12 mouse cellular contexts compared by ENCODE assay signal in genomic region chr11:120045341-120045740, GRCm38 (mm10). TPM values are rescaled to one million over a fixed set of nuclear protein-coding genes. Genes with fewer than 3 reads are reported as not detected.
A peak's percentile ranks its signal among the peaks of the same experiment; 100 is the strongest.
DNase-seq lines count a peak whose midpoint lies in the region; ATAC-seq lines count a peak whose summit lies in the region.
"Had no signal": no experiment of that assay in that cellular context is flagged by ENCODE, and none has a peak within 500 bp of the region (broad histone marks: within the 10 kb centered on the region; RNA-seq: fewer than 3 reads in every experiment).

No protein-coding gene starts in this region.

- DNase-seq in hindbrain, embryonic 10.5 days (ENCODE audit: low spot score) = no peak
- no peak for DNase-seq in hindbrain, embryonic 11.5 days (ENCODE audit: low spot score)
- no peak for DNase-seq in spleen, postnatal 10 days (ENCODE audit: low spot score in 2 of 2)
- no peak for DNase-seq in thymus, postnatal 10 days (ENCODE audit: low spot score in 2 of 2)
- DNase-seq: kidney, adult 2 months; thymus, adult 2 months had no signal

- H3K4me1 ChIP-seq in hindbrain, embryonic 10.5 days (replicated peaks) = peaks cover 66% of the 10 kb centered on the region
- H3K4me1 ChIP-seq in hindbrain, embryonic 11.5 days (replicated peaks; ENCODE audit: control insufficient read depth, insufficient read depth, low read length) = peaks cover 15% of the 10 kb centered on the region
- peaks cover 30% of the 10 kb centered on the region for H3K4me1 ChIP-seq in embryonic facial prominence, embryonic 12.5 days
- H3K4me1 ChIP-seq in hindbrain, embryonic 12.5 days = peaks cover 54% of the 10 kb centered on the region
- peaks cover 41% of the 10 kb centered on the region for H3K4me1 ChIP-seq in midbrain, embryonic 16.5 days (ENCODE audit: control insufficient read depth, insufficient read depth, low read length)

- peak overlapping the region; percentile 70; the same call in 1 of the 2 replicates for H3K4me3 ChIP-seq in hindbrain, embryonic 10.5 days
- no peak overlapping the region for H3K4me3 ChIP-seq in hindbrain, embryonic 11.5 days (ENCODE audit: low read depth, low read length)
- H3K4me3 ChIP-seq in embryonic facial prominence, embryonic 12.5 days = no peak overlapping the region
- H3K4me3 ChIP-seq in hindbrain, embryonic 12.5 days = peak overlapping the region; percentile 67
- H3K4me3 ChIP-seq in midbrain, embryonic 16.5 days (ENCODE audit: low read depth, low read length) = peak overlapping the region; percentile 77
- H3K4me3 ChIP-seq: heart, embryonic 13.5 days had no signal

- H3K9ac ChIP-seq in hindbrain, embryonic 11.5 days (ENCODE audit: low read depth, low read length) = no peak overlapping the region
- 0 out of 2 replicates have a peak overlapping the region, but pooled peaks have one; percentile 27 for H3K9ac ChIP-seq in embryonic facial prominence, embryonic 12.5 days
- H3K9ac ChIP-seq in hindbrain, embryonic 12.5 days = 0 out of 2 replicates have a peak overlapping the region, but pooled peaks have one; percentile 86
- H3K9ac ChIP-seq in midbrain, embryonic 16.5 days (ENCODE audit: low read depth, low read length) = peak overlapping the region; percentile 97
- H3K9ac ChIP-seq: heart, embryonic 13.5 days; limb, embryonic 15.5 days; lung, embryonic 15.5 days had no signal

- 56% methylated on average over 4 of the region's 4 CpGs for WGBS in hindbrain, embryonic 10.5 days
- 57% methylated on average over 4 of the region's 4 CpGs for WGBS in hindbrain, embryonic 11.5 days
- WGBS in embryonic facial prominence, embryonic 12.5 days = 50% methylated on average over 4 of the region's 4 CpGs
- 55% methylated on average over 4 of the region's 4 CpGs for WGBS in hindbrain, embryonic 12.5 days
- WGBS in midbrain, embryonic 16.5 days = 59% methylated on average over 4 of the region's 4 CpGs

- H3K4me2 ChIP-seq in hindbrain, embryonic 11.5 days (replicated peaks; ENCODE audit: low read depth, low read length) = no peak overlapping the region
- no peak overlapping the region for H3K4me2 ChIP-seq in embryonic facial prominence, embryonic 12.5 days (replicated peaks)
- H3K4me2 ChIP-seq in hindbrain, embryonic 12.5 days (replicated peaks) = peak overlapping the region; percentile 96
- peak overlapping the region; percentile 95 for H3K4me2 ChIP-seq in midbrain, embryonic 16.5 days (ENCODE audit: low read length)
- H3K4me2 ChIP-seq: heart, embryonic 13.5 days had no signal

- H3K9me3 ChIP-seq in hindbrain, embryonic 10.5 days = no peaks in the 10 kb centered on the region
- no peaks in the 10 kb centered on the region for H3K9me3 ChIP-seq in hindbrain, embryonic 11.5 days (ENCODE audit: control insufficient read depth, low read length)
- no peaks in the 10 kb centered on the region for H3K9me3 ChIP-seq in embryonic facial prominence, embryonic 12.5 days
- no peaks in the 10 kb centered on the region for H3K9me3 ChIP-seq in hindbrain, embryonic 12.5 days (replicated peaks)
- H3K9me3 ChIP-seq in midbrain, embryonic 16.5 days (replicated peaks; ENCODE audit: control insufficient read depth, low read length, poor library complexity, severe bottlenecking) = no peaks in the 10 kb centered on the region
- H3K9me3 ChIP-seq: heart, embryonic 13.5 days; limb, embryonic 15.5 days; lung, embryonic 15.5 days had no signal

- H3K27me3 ChIP-seq in hindbrain, embryonic 10.5 days (ENCODE audit: insufficient read depth, poor library complexity, severe bottlenecking) = peaks cover 64% of the 10 kb centered on the region
- H3K27me3 ChIP-seq in hindbrain, embryonic 11.5 days (ENCODE audit: control insufficient read depth, insufficient read depth, low read length) = peaks cover 26% of the 10 kb centered on the region
- peaks cover 31% of the 10 kb centered on the region for H3K27me3 ChIP-seq in embryonic facial prominence, embryonic 12.5 days
- peaks cover 36% of the 10 kb centered on the region for H3K27me3 ChIP-seq in hindbrain, embryonic 12.5 days
- H3K27me3 ChIP-seq in midbrain, embryonic 16.5 days (ENCODE audit: control insufficient read depth, insufficient read depth, low read depth, low read length) = no peaks in the 10 kb centered on the region

- no peaks in the 10 kb centered on the region for H3K36me3 ChIP-seq in hindbrain, embryonic 10.5 days
- H3K36me3 ChIP-seq in hindbrain, embryonic 11.5 days (ENCODE audit: control insufficient read depth, insufficient read depth, low read length) = no peaks in the 10 kb centered on the region
- no peaks in the 10 kb centered on the region for H3K36me3 ChIP-seq in embryonic facial prominence, embryonic 12.5 days
- no peaks in the 10 kb centered on the region for H3K36me3 ChIP-seq in hindbrain, embryonic 12.5 days
- no peaks in the 10 kb centered on the region for H3K36me3 ChIP-seq in midbrain, embryonic 16.5 days (ENCODE audit: control insufficient read depth, insufficient read depth, low read length)
- H3K36me3 ChIP-seq: heart, embryonic 13.5 days; limb, embryonic 15.5 days; lung, embryonic 15.5 days had no signal

- H3K27ac ChIP-seq in hindbrain, embryonic 10.5 days = no peak overlapping the region
- H3K27ac ChIP-seq in hindbrain, embryonic 11.5 days (ENCODE audit: low read depth, low read length) = no peak overlapping the region
- H3K27ac ChIP-seq in embryonic facial prominence, embryonic 12.5 days = no peak overlapping the region
- H3K27ac ChIP-seq in hindbrain, embryonic 12.5 days = no peak overlapping the region
- H3K27ac ChIP-seq in midbrain, embryonic 16.5 days (ENCODE audit: low read length) = peak overlapping the region; percentile 96
- H3K27ac ChIP-seq: heart, embryonic 13.5 days; limb, embryonic 15.5 days; lung, embryonic 15.5 days had no signal

- ATAC-seq in hindbrain, embryonic 11.5 days (ENCODE audit: low FRiP score) = no peak
- no peak for ATAC-seq in embryonic facial prominence, embryonic 12.5 days (ENCODE audit: insufficient number of reproducible peaks, insufficient read depth, low FRiP score, low TSS enrichment)
- ATAC-seq in hindbrain, embryonic 12.5 days (ENCODE audit: low FRiP score) = no peak
- ATAC-seq in midbrain, embryonic 16.5 days = no peak

RNA-seq across cellular contexts. Expression of gene Aatk, which starts 1.6 kb away (rescaled TPM):
- 1.6 and 3.2 TPM in 2 replicates for polyA plus RNA-seq in hindbrain, embryonic 10.5 days (2016; fragmentation: Nextera tagmentation; extraction: Ambion mirVana)
- 1.9 TPM in 2 replicates for polyA plus RNA-seq in hindbrain, embryonic 11.5 days (2014; fragmentation: Nextera tagmentation; extraction: Ambion mirVana)
- polyA plus RNA-seq in embryonic facial prominence, embryonic 12.5 days (2016; fragmentation: Nextera tagmentation; extraction: Ambion mirVana) = 5.8 and 5.9 TPM in 2 replicates
- polyA plus RNA-seq in hindbrain, embryonic 12.5 days (2016; fragmentation: Nextera tagmentation; extraction: Ambion mirVana) = 12.6 and 13.5 TPM in 2 replicates
- polyA plus RNA-seq in midbrain, embryonic 16.5 days (2015; fragmentation: Nextera tagmentation; extraction: Ambion mirVana) = 42.3 and 46.5 TPM in 2 replicates

RNA-seq across cellular contexts. Expression of gene Cep131, which starts 41.3 kb away (rescaled TPM):
- polyA plus RNA-seq in hindbrain, embryonic 10.5 days (2016; fragmentation: Nextera tagmentation; extraction: Ambion mirVana) = 39.6 and 45.4 TPM in 2 replicates
- 24.2 and 24.6 TPM in 2 replicates for polyA plus RNA-seq in hindbrain, embryonic 11.5 days (2014; fragmentation: Nextera tagmentation; extraction: Ambion mirVana)
- 43.3 and 43.9 TPM in 2 replicates for polyA plus RNA-seq in embryonic facial prominence, embryonic 12.5 days (2016; fragmentation: Nextera tagmentation; extraction: Ambion mirVana)
- 39.5 and 47.3 TPM in 2 replicates for polyA plus RNA-seq in hindbrain, embryonic 12.5 days (2016; fragmentation: Nextera tagmentation; extraction: Ambion mirVana)
- polyA plus RNA-seq in midbrain, embryonic 16.5 days (2015; fragmentation: Nextera tagmentation; extraction: Ambion mirVana) = 29.5 and 30.4 TPM in 2 replicates

RNA-seq across cellular contexts. Expression of gene Tepsin, which starts 53.2 kb away (rescaled TPM):
- 21.4 and 25.3 TPM in 2 replicates for polyA plus RNA-seq in hindbrain, embryonic 10.5 days (2016; fragmentation: Nextera tagmentation; extraction: Ambion mirVana)
- polyA plus RNA-seq in hindbrain, embryonic 11.5 days (2014; fragmentation: Nextera tagmentation; extraction: Ambion mirVana) = 16.9 and 17.6 TPM in 2 replicates
- polyA plus RNA-seq in embryonic facial prominence, embryonic 12.5 days (2016; fragmentation: Nextera tagmentation; extraction: Ambion mirVana) = 18.5 and 19.2 TPM in 2 replicates
- polyA plus RNA-seq in hindbrain, embryonic 12.5 days (2016; fragmentation: Nextera tagmentation; extraction: Ambion mirVana) = 17.3 and 22.0 TPM in 2 replicates
- 20.7 and 21.3 TPM in 2 replicates for polyA plus RNA-seq in midbrain, embryonic 16.5 days (2015; fragmentation: Nextera tagmentation; extraction: Ambion mirVana)

RNA-seq across cellular contexts. Expression of gene Ndufaf8, which starts 53.4 kb away (rescaled TPM):
- polyA plus RNA-seq in hindbrain, embryonic 10.5 days (2016; fragmentation: Nextera tagmentation; extraction: Ambion mirVana) = 86.4 and 92.2 TPM in 2 replicates
- polyA plus RNA-seq in hindbrain, embryonic 11.5 days (2014; fragmentation: Nextera tagmentation; extraction: Ambion mirVana) = 62.8 and 67.5 TPM in 2 replicates
- 67.4 and 73.6 TPM in 2 replicates for polyA plus RNA-seq in embryonic facial prominence, embryonic 12.5 days (2016; fragmentation: Nextera tagmentation; extraction: Ambion mirVana)
- 45.8 and 52.7 TPM in 2 replicates for polyA plus RNA-seq in hindbrain, embryonic 12.5 days (2016; fragmentation: Nextera tagmentation; extraction: Ambion mirVana)
- 41.4 and 46.8 TPM in 2 replicates for polyA plus RNA-seq in midbrain, embryonic 16.5 days (2015; fragmentation: Nextera tagmentation; extraction: Ambion mirVana)

Comparison
In these comparisons a context has a peak if more than half of its experiments do, and no peak if none do; other contexts are left out.
1. H3K4me3 ChIP-seq: peak in hindbrain, embryonic 10.5 days (single experiment), hindbrain, embryonic 12.5 days (single experiment) and midbrain, embryonic 16.5 days (single experiment); none in hindbrain, embryonic 11.5 days (single experiment) and embryonic facial prominence, embryonic 12.5 days (single experiment).
2. H3K4me2 ChIP-seq: peak in hindbrain, embryonic 12.5 days (single experiment) and midbrain, embryonic 16.5 days (single experiment); none in hindbrain, embryonic 11.5 days (single experiment) and embryonic facial prominence, embryonic 12.5 days (single experiment).